Mouse (Mus musculus) embryonic facial prominence, embryonic 10.5 days (tissue): ENCODE results near the gene Nosip. TPM values are rescaled to one million over a fixed set of nuclear protein-coding genes. Genes with fewer than 3 reads are reported as not detected.
"Not testable (repeated sequence)": the region's sequence is repeated elsewhere in the genome, so short reads cannot be mapped to it uniquely, and the experiment has no call there.

Source experiments
- DNase-seq: peaks from one replicate; pipeline ENCODE4 v3.0.0-alpha.2; 2017; ENCODE audit warnings: low spot score
- H3K27ac ChIP-seq: fragments of 300-500 bp; sonication (generic); replicated peaks from 2 replicates; pipeline ENCODE4 v1.5.1; 2016; ENCODE audit warnings: mild to moderate bottlenecking
- H3K27me3 ChIP-seq: fragments of 300-500 bp; sonication (generic); replicated peaks from 2 replicates; pipeline ENCODE4 v1.6.1; 2016; ENCODE audit warnings: low read depth, mild to moderate bottlenecking; ENCODE audit not compliant: poor library complexity, severe bottlenecking
- H3K36me3 ChIP-seq: fragments of 300-500 bp; sonication (generic); replicated peaks from 2 replicates; pipeline ENCODE4 v1.6.1; 2016; ENCODE audit warnings: mild to moderate bottlenecking, moderate library complexity
- H3K4me1 ChIP-seq: fragments of 300-500 bp; sonication (generic); 2 replicates; pipeline ENCODE4 v1.6.1; 2016
- H3K4me3 ChIP-seq: fragments of 300-500 bp; sonication (generic); 2 replicates; pipeline ENCODE4 v1.5.1; 2016; ENCODE audit warnings: mild to moderate bottlenecking, moderate library complexity
- H3K9me3 ChIP-seq: fragments of 300-500 bp; sonication (generic); 2 replicates; pipeline ENCODE4 v1.6.1; 2016; ENCODE audit warnings: mild to moderate bottlenecking
- WGBS: fragments of 180-500 bp; shearing (Covaris S2); methylation state at CpG from one replicate; pipeline ENCODE4 v1.1.7; 2016; 5-methylcytosine and 5-hydroxymethylcytosine counted together
- polyA plus RNA-seq: library from polyadenylated mRNA; unstranded; fragments of >200 nt; fragmentation: Nextera tagmentation; extraction: Ambion mirVana; gene quantifications from 2 replicates; pipeline ENCODE4 v1.2.1, GENCODE M21; 2016

Nosip gene
- polyA plus RNA-seq, 1 experiment from 2014 or later = 70.8 TPM

DNA sequence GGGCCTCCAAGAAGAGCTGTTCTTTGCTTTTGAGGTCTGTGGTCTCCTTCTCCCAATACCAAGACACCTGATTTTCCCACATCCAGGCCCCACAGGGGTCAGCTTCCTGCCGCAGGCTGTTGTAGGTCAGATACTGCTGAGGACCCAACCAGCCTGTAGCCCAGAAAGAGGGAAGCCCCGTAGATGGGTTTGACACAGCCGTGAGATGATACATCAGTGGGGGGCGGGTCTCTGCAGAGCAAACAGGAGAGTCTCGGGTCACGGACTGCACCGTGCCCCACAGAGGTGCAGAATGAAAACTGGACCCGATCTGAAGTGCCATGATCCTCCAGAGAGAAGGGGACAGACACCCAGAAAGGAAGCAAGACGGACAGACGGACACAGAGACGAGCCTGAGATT is 40.2 kb downstream of the Nosip start:
- no peaks in the 10 kb centered on the region for H3K9me3 ChIP-seq
- no peak overlapping the region for H3K27ac ChIP-seq
- 89% methylated on average over 11 of the region's 11 CpGs for WGBS

DNA sequence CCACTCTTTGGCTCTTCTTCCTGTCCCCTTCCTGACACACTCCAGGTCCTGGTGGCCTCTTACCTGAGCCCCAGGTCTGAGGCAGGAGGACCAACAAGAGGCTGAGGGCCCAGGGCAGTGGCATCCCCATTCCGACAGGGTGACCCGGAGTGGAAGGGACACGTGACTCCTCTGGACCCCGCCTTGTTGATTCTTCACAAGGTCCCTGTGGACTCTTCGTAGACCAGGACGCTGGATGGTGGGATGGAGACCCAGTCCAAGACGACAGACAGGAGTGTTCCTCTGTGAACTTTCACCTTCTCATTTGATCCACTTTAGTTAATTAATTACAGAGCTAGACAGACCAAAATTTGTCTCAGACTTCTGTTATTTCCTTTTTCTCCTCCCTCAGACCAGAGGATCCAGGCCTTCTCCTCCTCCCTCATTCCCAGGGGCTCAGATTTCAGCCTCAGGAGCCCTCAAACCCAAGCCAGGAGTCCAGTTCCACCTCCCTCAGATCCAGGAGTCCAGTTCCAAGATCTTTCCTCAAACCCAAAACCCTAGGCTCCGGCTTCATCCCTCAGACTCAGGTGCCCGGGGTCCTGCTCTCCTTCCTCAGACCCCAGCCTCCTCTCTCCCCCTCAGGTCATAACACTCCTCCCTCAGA is 40.8 kb downstream of the Nosip start:
- H3K27ac ChIP-seq = peak overlapping the region; percentile 82
- no peak for DNase-seq
- H3K4me3 ChIP-seq = peak overlapping the region; percentile 36
- no peaks in the 10 kb centered on the region for H3K27me3 ChIP-seq
- H3K4me1 ChIP-seq = peaks cover 36% of the 10 kb centered on the region
- no peaks in the 10 kb centered on the region for H3K36me3 ChIP-seq
- WGBS = 65% methylated on average over 9 of the region's 9 CpGs
- H3K9me3 ChIP-seq = no peaks in the 10 kb centered on the region

More for the DNA sequence above, 40.2 kb downstream of the Nosip start:
- H3K36me3 ChIP-seq = no peaks in the 10 kb centered on the region
- H3K4me1 ChIP-seq = peaks cover 36% of the 10 kb centered on the region
- no peaks in the 10 kb centered on the region for H3K27me3 ChIP-seq
- DNase-seq = no peak
- H3K4me3 ChIP-seq = 0 out of 2 replicates have a peak overlapping the region, but pooled peaks have one; percentile 2

DNA sequence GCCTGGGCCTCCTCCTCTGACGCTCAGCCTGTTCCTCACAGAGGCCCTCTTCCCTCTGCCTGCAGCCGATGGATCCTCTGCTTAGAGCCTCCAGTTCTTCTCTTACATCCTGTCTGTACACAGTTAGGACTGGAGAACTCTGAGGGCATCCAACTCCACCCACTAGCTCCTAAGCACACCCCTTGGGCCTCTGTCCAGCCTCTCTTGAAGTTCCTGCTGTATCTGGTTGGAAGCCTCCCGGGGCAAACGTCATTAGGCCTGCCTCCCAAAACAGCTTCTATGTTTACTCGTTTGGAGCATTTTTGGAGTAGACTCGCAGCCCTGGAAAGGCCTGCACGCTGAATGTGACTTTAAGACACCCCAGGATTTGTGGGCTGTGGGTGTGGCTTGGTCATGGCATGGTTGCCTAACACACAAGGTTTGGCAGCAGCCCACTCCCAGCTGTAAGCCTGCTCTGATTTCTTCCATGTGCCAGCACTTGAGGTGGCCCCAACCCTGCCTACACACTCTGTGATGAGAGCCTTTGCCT is 41.5 kb downstream of the Nosip start, which contains the start of gene Fcgrt:
TSS of gene Fcgrt (minus strand) at position 200 of the 529 bp plus-strand sequence.
- H3K9me3 ChIP-seq = no peaks in the 10 kb centered on the region
- H3K4me3 ChIP-seq = peak within 1 kb of the TSS; percentile 36
- H3K36me3 ChIP-seq = no peaks in the 10 kb centered on the region
- H3K27ac ChIP-seq = peak within 1 kb of the TSS; percentile 82
- no peaks in the 10 kb centered on the region for H3K27me3 ChIP-seq
- peaks cover 36% of the 10 kb centered on the region for H3K4me1 ChIP-seq
- 68% methylated on average over 7 of the region's 7 CpGs for WGBS
- DNase-seq = peak; percentile 23

DNA sequence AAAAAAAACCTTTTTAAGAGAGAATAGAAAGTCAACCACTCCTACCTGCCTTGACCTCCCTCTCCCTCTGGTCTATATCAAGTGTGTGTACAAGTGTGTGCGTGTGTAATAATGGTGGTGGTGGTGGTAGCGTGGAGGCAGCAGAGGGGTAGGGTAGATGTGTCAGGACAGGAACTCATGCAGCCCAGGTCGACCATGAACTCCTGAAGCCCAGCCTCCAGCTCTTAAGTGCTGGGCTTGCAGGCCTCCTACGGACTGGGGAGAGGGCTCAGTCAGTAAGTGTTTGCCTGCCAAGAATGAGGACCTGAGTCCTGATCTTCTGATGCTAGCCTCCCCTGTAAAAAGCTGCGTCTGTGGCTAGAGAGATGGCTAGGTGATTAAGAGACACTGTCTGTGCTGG is 42.7 kb downstream of the Nosip start:
- H3K27ac ChIP-seq = peak overlapping the region; percentile 44; the same call in 1 of the 2 replicates
- peaks cover 36% of the 10 kb centered on the region for H3K4me1 ChIP-seq
- H3K36me3 ChIP-seq = no peaks in the 10 kb centered on the region
- 87% methylated on average over 5 of the region's 5 CpGs for WGBS
- no peaks in the 10 kb centered on the region for H3K9me3 ChIP-seq
- no peak for DNase-seq
- H3K27me3 ChIP-seq = no peaks in the 10 kb centered on the region
- no peak overlapping the region for H3K4me3 ChIP-seq

DNA sequence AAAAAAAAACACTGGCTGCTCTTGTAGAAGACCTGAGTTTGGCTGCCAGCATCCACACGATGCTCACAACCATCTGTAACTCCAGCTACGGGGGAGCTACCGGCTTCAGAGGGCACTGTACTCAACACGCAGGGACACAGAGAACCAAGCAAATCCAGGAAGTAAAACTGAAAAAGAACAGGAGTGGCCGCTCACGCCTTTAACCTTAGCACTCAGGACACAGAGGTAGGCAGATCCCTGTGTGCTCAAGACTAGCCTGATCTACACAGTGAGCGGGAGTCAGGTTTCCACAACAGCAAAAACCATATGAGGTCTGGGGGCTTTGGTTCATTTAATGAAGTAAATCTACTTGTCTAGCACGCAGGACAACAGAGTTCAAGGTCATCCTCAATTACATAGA is 43.3 kb downstream of the Nosip start:
- 80% methylated on average over 8 of the region's 8 CpGs for WGBS
- Histone ChIP-seq H3K4me1 (peaks cover 36% of the 10 kb centered on the region), H3K36me3 (no peaks in the 10 kb centered on the region), H3K4me3 (no peak overlapping the region), H3K27me3 (no peaks in the 10 kb centered on the region), H3K27ac (no peak overlapping the region), H3K9me3 (no peaks in the 10 kb centered on the region)
- no peak for DNase-seq

DNA sequence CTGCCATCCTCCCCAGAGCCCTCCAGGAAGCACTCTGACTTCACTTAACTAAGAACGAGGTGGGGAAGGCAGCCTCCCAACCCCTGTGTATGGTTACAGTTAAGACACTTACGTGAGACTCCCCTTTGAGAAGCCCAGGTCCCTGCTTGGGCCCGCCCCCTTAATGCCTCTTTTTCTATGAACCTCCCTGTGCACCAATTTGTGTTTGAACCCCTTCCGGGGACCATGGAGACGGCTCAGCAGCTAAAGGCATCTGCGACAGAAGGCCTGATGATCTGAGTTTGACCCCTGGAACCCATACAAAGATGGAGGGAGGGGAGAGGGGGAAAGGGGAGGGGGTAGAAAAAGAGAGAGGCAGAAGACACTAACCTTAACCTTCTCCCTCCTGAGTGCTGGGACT is 44.2 kb downstream of the Nosip start:
- Histone ChIP-seq H3K36me3 (no peaks in the 10 kb centered on the region), H3K4me3 (0 out of 2 replicates have a peak overlapping the region, but pooled peaks have one; percentile 16), H3K9me3 (no peaks in the 10 kb centered on the region), H3K27me3 (no peaks in the 10 kb centered on the region), H3K4me1 (peaks cover 36% of the 10 kb centered on the region), H3K27ac (peak overlapping the region; percentile 69)
- peak; percentile 23 for DNase-seq
- 40% methylated on average over 6 of the region's 6 CpGs for WGBS

DNA sequence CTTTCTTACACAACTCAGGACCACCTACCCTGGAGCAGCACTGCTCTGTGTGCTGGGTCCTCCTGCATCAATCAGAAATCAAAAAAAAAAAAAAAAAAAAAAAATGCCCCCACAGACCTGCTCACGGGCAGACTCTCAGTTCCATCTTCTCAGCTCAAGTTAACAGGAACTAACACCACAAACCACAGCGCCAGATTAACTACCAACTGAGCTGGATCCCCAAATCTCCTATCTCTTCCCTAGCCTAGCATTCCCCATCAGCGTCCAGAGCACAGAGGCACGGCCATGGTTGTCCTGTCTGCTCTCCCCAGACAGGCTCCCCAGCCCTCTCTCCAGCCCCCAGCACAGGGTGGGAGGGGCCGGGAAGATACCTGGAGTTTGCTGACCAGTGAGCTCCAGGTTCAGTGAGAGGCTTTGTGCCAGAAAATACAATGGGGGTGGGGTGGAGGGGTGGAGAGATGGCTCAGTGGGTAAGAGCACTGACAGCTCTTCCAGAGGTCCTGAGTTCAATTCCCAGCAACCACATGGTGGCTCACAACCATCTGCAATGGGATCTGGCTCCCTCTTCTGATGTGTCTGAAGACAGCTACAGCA is 44.9 kb downstream of the Nosip start:
- Histone ChIP-seq H3K27ac (0 out of 2 replicates have a peak overlapping the region, but pooled peaks have one; percentile 69), H3K9me3 (no peaks in the 10 kb centered on the region), H3K4me1 (peaks cover 36% of the 10 kb centered on the region), H3K4me3 (no peak overlapping the region), H3K36me3 (no peaks in the 10 kb centered on the region), H3K27me3 (no peaks in the 10 kb centered on the region)
- DNase-seq = no peak
- 56% methylated on average over 5 of the region's 5 CpGs for WGBS

DNA sequence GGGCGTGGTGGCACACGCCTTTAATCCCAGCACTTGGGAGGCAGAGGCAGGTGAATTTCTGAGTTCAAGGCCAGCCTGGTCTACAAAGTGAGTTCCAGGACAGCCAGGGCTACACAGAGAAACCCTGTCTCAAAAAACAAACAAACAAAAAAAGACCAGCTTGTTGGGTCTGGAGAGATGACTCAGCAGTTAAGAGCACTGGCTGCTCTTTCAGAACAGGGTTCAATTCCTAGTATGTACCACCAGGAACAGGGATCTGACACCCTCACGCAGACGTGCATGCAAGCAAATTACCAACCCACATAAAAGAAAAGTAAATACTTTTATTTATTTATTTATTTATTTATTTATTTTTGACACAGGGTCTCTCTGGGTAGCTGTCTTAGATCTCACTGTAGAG is 47.9 kb downstream of the Nosip start:
- H3K9me3 ChIP-seq, DNase-seq, H3K4me3 ChIP-seq, H3K27me3 ChIP-seq, H3K36me3 ChIP-seq, H3K27ac ChIP-seq: not testable (repeated sequence)
- peaks cover 16% of the 10 kb centered on the region for H3K4me1 ChIP-seq
- WGBS = 87% methylated on average over 4 of the region's 4 CpGs

DNA sequence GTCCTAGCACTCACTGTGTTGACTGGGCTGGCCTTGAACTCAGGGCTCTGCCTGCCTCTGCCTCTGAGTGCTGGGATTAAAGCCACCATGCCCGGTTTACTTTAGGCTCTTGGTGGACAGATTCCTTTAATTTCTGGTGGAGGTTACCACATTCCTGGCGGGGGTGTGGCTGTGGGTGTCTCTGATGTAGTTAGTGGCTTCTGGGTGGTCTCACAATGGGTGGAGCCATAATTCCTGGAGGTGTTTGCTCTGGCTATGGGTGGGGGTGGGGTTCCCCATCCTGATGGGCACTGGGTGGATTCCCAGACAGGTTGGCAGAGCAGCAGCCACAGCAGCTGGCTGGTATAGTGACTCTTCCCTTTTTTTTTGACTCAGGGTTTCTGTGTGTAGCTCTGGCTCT is 49.7 kb downstream of the Nosip start:
- Histone ChIP-seq H3K27me3 (no peaks in the 10 kb centered on the region), H3K9me3 (no peaks in the 10 kb centered on the region), H3K4me1 (peaks cover 3% of the 10 kb centered on the region; the same call in 1 of the 2 replicates), H3K36me3 (no peaks in the 10 kb centered on the region), H3K27ac (no peak overlapping the region), H3K4me3 (no peak overlapping the region)
- 63% methylated on average over 2 of the region's 2 CpGs for WGBS
- no peak for DNase-seq

DNA sequence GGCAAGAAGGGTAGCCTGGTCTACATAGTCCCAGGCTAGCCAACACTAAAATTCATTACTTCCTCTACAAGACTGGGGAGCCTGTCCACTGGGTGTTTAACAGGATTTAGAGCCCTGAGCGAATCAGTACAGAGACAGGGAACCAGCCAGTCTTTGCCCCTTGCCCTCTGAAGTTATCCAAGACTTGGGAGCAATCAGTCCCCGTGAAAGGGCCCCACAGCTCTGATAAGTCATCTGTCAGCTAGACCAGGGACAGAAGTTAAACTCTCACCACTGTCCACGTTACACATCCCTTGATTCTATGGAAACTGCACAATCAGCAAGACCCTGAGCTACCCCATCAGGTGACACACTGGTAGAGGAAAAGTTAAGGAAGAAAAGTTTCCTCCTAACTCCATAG is 50.3 kb downstream of the Nosip start:
- no peak for DNase-seq
- H3K27me3 ChIP-seq = no peaks in the 10 kb centered on the region
- H3K4me3 ChIP-seq = no peak overlapping the region
- no peak overlapping the region for H3K27ac ChIP-seq
- no peaks in the 10 kb centered on the region for H3K9me3 ChIP-seq
- 75% methylated on average over 3 of the region's 3 CpGs for WGBS
- H3K4me1 ChIP-seq = 0 out of 2 replicates have a peak, but pooled peaks cover under 1% of the 10 kb centered on the region
- peaks cover under 1% of the 10 kb centered on the region for H3K36me3 ChIP-seq

DNA sequence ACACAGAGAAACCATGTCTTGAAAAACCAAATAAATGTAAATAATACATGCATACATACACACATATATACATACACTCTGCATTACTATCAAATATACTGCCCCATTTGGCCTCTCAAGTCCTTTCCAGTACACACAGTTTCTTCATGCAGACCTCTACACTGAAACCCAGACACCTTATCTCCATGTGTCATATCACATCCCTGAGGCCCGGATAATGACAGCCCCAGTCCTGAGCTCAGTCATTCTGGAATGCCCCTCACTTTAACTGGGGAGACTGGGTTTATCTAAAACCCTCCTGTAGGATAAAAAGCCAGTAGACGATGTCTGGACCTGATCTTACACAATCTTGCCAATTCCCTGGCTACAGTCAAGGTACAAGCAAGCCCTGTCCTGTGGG is 51.2 kb downstream of the Nosip start:
- peaks cover 10% of the 10 kb centered on the region for H3K36me3 ChIP-seq
- no peaks in the 10 kb centered on the region for H3K9me3 ChIP-seq
- no peaks in the 10 kb centered on the region for H3K27me3 ChIP-seq
- WGBS = 90% methylated on average over 2 of the region's 2 CpGs
- H3K4me3 ChIP-seq = no peak overlapping the region
- H3K27ac ChIP-seq = no peak overlapping the region
- no peak for DNase-seq
- 0 out of 2 replicates have a peak, but pooled peaks cover 3% of the 10 kb centered on the region for H3K4me1 ChIP-seq

DNA sequence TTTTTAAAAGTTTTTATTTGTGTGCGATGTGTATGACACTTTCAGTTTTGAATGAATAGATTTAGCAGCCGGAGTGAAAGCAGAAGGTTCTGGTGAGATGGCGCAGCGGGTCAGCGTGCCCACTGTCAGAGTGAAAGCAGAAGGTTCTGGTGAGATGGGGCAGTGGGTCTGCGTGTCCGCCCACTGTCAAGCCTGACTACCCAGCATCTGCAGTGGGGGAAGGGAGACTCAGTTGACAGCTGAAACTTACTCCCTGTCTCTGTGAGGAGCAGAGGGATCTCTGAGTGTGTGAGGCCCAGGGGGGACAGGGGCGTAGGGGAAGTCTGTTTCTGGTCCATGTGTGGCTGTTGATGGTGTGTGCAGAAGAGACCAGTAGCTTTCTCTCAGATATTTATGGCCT is 55.3 kb downstream of the Nosip start:
- Histone ChIP-seq H3K27ac (no peak overlapping the region), H3K4me3 (no peak overlapping the region), H3K9me3 (no peaks in the 10 kb centered on the region), H3K4me1 (peaks cover 18% of the 10 kb centered on the region), H3K36me3 (peaks cover 51% of the 10 kb centered on the region), H3K27me3 (no peaks in the 10 kb centered on the region)
- 83% methylated on average over 8 of the region's 8 CpGs for WGBS
- no peak for DNase-seq

DNA sequence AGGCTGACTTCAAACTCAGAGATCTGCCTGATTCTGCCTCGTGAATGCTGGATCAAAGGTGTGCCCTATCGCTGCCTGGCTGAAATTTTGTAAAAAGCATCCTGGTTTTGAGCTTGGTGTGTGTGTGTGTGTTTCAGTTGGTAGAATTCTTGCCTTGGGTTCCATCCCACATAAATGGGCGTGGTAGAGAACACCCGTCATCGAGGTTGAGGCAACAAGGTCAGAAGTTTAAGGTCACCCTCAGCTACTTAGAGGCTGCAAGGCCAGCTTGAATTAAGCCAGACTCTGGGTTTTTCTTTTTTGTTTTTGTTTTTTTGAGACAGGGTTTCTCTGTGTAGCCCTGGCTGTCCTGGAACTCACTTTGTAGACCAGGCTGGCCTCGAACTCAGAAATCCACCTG is 56.1 kb downstream of the Nosip start:
- 94% methylated on average over 6 of the region's 6 CpGs for WGBS
- Histone ChIP-seq H3K27ac (no peak overlapping the region), H3K36me3 (peaks cover 59% of the 10 kb centered on the region), H3K4me3 (no peak overlapping the region), H3K4me1 (peaks cover 25% of the 10 kb centered on the region), H3K27me3 (no peaks in the 10 kb centered on the region), H3K9me3 (no peaks in the 10 kb centered on the region)
- DNase-seq = no peak
